12 mouse cellular contexts compared by ENCODE assay signal in the genomic region with DNA sequence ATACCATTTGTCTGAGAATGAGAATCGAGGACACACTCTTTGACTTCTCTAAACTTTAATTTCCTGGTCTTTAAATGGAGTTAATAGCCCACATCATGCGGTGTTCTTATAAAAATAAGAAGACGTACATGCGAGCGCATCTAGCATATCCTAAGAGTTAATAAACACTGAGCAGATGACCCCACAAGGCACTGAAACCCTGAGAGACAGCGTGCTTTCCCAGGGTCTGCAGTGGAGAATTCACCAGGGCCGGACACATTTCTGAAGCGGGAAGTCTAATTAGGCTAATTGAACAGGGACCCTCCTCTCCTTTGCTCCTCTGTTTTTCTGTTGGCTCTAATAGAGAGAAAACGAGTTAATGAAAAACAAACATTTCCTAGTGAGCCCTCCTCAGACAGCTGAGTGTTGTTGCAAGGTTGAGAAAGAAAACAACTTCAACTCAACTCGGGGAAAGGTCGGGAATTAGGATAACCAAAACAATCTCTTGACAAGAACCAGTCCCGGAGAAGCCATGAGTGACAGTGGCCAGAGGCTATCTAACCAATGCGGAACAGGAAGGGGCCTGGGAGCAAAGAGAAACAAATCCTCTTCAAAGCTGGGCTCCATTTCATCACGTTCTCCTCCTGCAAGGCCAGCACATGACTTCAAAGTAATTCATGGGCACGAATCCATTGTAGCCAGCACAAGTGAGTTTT.
DNase-seq lines count a peak whose midpoint lies in the region; ATAC-seq and TF ChIP-seq lines count a peak whose summit lies in the region.
"Had no signal": no experiment of that assay in that cellular context is flagged by ENCODE, and none has a peak within 500 bp of the region (broad histone marks: within the 10 kb centered on the region; RNA-seq: fewer than 3 reads in every experiment).

No protein-coding gene starts in this region.

- no peak overlapping the region for H3K4me2 ChIP-seq in heart, embryonic 11.5 days
- H3K4me2 ChIP-seq in midbrain, postnatal 0 days (ENCODE audit: low read depth, low read length, poor library complexity, severe bottlenecking): no peak overlapping the region
- H3K4me2 ChIP-seq: limb, embryonic 15.5 days; lung, embryonic 15.5 days had no signal

- ATAC-seq in heart, embryonic 11.5 days (replicated peaks; ENCODE audit: insufficient number of reproducible peaks, low FRiP score, low TSS enrichment): no peak
- no peak for ATAC-seq in midbrain, postnatal 0 days (ENCODE audit: low FRiP score)
- ATAC-seq in megakaryocyte-erythroid progenitor cell, adult 5-6 weeks (replicated peaks; ENCODE audit: low FRiP score, low TSS enrichment, poor library complexity, severe bottlenecking): no peak
- no peak for ATAC-seq in monocyte, adult 5-6 weeks (replicated peaks; ENCODE audit: insufficient number of reproducible peaks, low FRiP score, low TSS enrichment, poor library complexity, severe bottlenecking)

- peaks cover 14% of the 10 kb centered on the region for H3K27me3 ChIP-seq in heart, embryonic 11.5 days (ENCODE audit: control insufficient read depth, insufficient read depth, low read length)
- no peaks in the 10 kb centered on the region for H3K27me3 ChIP-seq in midbrain, embryonic 10.5 days (ENCODE audit: low read depth, poor library complexity, severe bottlenecking)
- no peaks in the 10 kb centered on the region for H3K27me3 ChIP-seq in midbrain, postnatal 0 days (ENCODE audit: insufficient read depth, low read length)
- H3K27me3 ChIP-seq: limb, embryonic 15.5 days; lung, embryonic 15.5 days had no signal

- H3K36me3 ChIP-seq in heart, embryonic 11.5 days (ENCODE audit: control insufficient read depth, insufficient read depth, low read length): no peaks in the 10 kb centered on the region
- no peaks in the 10 kb centered on the region for H3K36me3 ChIP-seq in midbrain, embryonic 10.5 days
- no peaks in the 10 kb centered on the region for H3K36me3 ChIP-seq in midbrain, postnatal 0 days (ENCODE audit: insufficient read depth, low read length)
- H3K36me3 ChIP-seq: limb, embryonic 15.5 days; lung, embryonic 15.5 days had no signal

- no peaks in the 10 kb centered on the region for H3K9me3 ChIP-seq in heart, embryonic 11.5 days (replicated peaks; ENCODE audit: control insufficient read depth, low read length)
- no peaks in the 10 kb centered on the region for H3K9me3 ChIP-seq in midbrain, embryonic 10.5 days (replicated peaks)
- no peaks in the 10 kb centered on the region for H3K9me3 ChIP-seq in midbrain, postnatal 0 days (ENCODE audit: low read length)
- H3K9me3 ChIP-seq: limb, embryonic 15.5 days; lung, embryonic 15.5 days had no signal

- no peak overlapping the region for H3K9ac ChIP-seq in heart, embryonic 11.5 days (ENCODE audit: low read depth, low read length)
- H3K9ac ChIP-seq in midbrain, postnatal 0 days (replicated peaks; ENCODE audit: low read length, poor library complexity, severe bottlenecking): no peak overlapping the region
- H3K9ac ChIP-seq: limb, embryonic 15.5 days; lung, embryonic 15.5 days had no signal

- H3K27ac ChIP-seq in heart, embryonic 11.5 days (ENCODE audit: low read depth, low read length): no peak overlapping the region
- H3K27ac ChIP-seq in midbrain, embryonic 10.5 days (replicated peaks): no peak overlapping the region
- H3K27ac ChIP-seq in midbrain, postnatal 0 days (ENCODE audit: low read depth, low read length): no peak overlapping the region
- H3K27ac ChIP-seq: limb, embryonic 15.5 days; lung, embryonic 15.5 days had no signal

- no peaks in the 10 kb centered on the region for H3K4me1 ChIP-seq in heart, embryonic 11.5 days (ENCODE audit: control insufficient read depth, insufficient read depth, low read length)
- H3K4me1 ChIP-seq in midbrain, embryonic 10.5 days: no peaks in the 10 kb centered on the region
- no peaks in the 10 kb centered on the region for H3K4me1 ChIP-seq in midbrain, postnatal 0 days (ENCODE audit: insufficient read depth, low read length)
- H3K4me1 ChIP-seq: limb, embryonic 15.5 days; lung, embryonic 15.5 days had no signal

- no peak overlapping the region for H3K4me3 ChIP-seq in heart, embryonic 11.5 days (ENCODE audit: low read depth, low read length)
- H3K4me3 ChIP-seq in midbrain, embryonic 10.5 days: no peak overlapping the region
- H3K4me3 ChIP-seq in midbrain, postnatal 0 days (ENCODE audit: low read depth, low read length): no peak overlapping the region
- H3K4me3 ChIP-seq: limb, embryonic 15.5 days; lung, embryonic 15.5 days had no signal

- 26% methylated on average over 15 of the region's 15 CpGs for WGBS in heart, embryonic 11.5 days (ENCODE audit: insufficient replicate concordance)
- 70% methylated on average over 15 of the region's 15 CpGs for WGBS in midbrain, embryonic 10.5 days
- 73% methylated on average over 15 of the region's 15 CpGs for WGBS in midbrain, postnatal 0 days

- no peak for TF ChIP-seq CTCF in midbrain, postnatal 0 days (IDR thresholded peaks at IDR 0.05)

- peak; percentile 6 to 29 for DNase-seq in heart, adult 18-20 months
- DNase-seq in midbrain, embryonic 10.5 days (ENCODE audit: low spot score): peak; percentile 21
- DNase-seq in midbrain, postnatal 0 days (ENCODE audit: low spot score): no peak
- peak; percentile 26 for DNase-seq in kidney, adult 9 months
- DNase-seq in frontal cortex, postnatal 14 days (ENCODE audit: low spot score in 2 of 2): no peak
- DNase-seq: cerebellum, adult 11-12 months; right cerebral cortex, postnatal 14 days had no signal

Comparison
In these comparisons a context has a peak if more than half of its experiments do, and no peak if none do; other contexts are left out.
1. DNase-seq: peak in heart, adult 18-20 months (2 of 2), midbrain, embryonic 10.5 days (single experiment) and kidney, adult 9 months (single experiment); none in midbrain, postnatal 0 days (single experiment) and frontal cortex, postnatal 14 days (0 of 2).